Mouse (Mus musculus) urinary bladder, adult 2 months (tissue): ENCODE data around the gene Hba-a2. TPM values are rescaled to one million over a fixed set of nuclear protein-coding genes. Genes with fewer than 3 reads are reported as not detected.
"Not testable (repeated sequence)": the region's sequence is repeated elsewhere in the genome, so short reads cannot be mapped to it uniquely, and the experiment has no call there.

Experiments used
- DNase-seq: peaks from one replicate; pipeline ENCODE4 v3.0.0; 2022; ENCODE audit warnings: low spot score
- polyA plus RNA-seq: library from polyadenylated mRNA; depleted of rRNA; stranded (reverse); fragments of >200 nt; gene quantifications from 2 replicates; pipeline ENCODE4 v1.2.3, GENCODE M21; 2012; rRNA removed

The Hba-a2 gene
- polyA plus RNA-seq: 173 and 196 TPM in 2 replicates

GRCm38 (mm10) chr11:32296203-32296602 lies at the start of gene Hba-a2:
TSS of gene Hba-a2 (plus strand) at chr11:32296489.
- not testable (repeated sequence) for DNase-seq

GRCm38 (mm10) chr11:32247068-32247467 lies 49.2 kb upstream of the Hba-a2 start:
- no peak for DNase-seq

DNA sequence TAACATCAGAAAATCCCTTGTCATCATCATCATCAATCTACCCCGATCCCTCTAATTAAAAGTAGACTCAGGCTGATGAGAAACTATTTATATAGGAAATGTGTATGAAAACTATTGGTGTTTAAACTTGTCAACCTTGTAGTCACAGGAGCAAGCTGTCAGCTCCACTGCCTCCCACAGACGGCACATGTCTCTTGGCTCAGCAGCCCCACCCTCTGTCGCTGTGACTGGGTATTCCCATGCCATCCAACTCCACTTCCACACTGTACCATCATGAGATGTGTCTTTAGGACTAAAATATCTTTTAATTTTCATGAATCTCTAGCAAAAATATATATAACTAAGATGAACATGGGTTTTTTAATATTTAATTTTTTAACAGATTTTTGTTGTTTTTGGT lies 47.9 kb upstream of the Hba-a2 start:
- DNase-seq: no peak

- DNase-seq: no peak
Observed at GRCm38 (mm10) chr11:32250880-32251763, 45.2 kb upstream of the Hba-a2 start.

DNA sequence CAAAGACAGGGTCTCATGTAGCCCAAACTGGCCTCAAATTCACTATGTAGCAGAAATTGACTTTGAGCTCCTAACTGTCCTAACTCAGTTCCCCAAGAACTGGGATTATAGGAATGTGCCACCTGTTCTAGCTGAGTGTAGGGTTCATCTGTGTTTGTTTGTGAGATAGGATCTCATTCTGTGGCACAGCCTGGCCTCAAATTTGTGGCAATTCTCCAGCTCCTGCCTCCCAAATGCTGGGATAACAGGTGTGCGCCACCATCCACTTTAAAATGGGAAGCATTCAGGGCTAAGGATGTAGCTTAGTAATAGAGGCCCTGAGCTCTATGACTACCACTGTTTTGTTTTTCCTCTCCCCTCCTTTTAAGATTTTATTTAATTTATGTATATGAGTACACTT lies 43.2 kb upstream of the Hba-a2 start:
- DNase-seq: no peak

DNA sequence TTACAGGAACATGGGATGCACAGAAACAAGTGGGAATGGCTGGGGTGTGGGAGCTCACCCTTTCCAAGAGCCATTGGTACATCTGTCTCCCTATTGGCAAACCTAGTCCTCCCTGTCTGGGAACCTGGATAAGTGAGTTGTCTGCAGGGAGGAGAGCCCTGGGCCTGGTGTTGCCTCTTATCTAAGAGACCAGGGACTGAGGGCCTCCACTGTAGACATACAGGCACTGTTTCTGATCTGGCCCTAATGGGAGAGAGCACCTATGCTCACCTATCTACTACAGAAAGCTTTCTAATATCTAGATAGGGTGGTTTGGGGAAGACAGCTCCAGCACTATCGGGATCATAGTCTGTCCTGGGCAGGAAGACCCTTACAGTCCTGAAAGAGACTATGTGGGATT lies 40.1 kb upstream of the Hba-a2 start:
- DNase-seq: no peak

DNA sequence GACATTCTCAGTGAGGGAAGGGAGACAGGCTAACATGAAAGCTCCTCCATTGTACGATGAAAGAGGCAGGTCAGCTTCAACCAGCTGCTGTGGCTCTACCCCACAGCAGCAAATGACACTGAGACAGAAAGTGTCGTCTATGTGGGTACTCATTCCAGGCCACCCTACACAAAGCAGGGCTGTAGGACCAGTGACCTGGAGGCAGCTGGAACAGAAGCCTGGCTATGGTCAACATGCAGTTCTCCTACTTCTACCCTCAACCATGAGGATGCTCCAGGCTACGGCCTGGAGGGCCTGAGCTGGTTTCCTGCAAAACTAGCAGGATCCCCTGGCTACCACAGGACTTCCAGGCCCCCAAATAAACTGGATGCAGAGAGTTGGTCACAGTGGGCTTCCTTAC lies 39.7 kb upstream of the Hba-a2 start:
- no peak for DNase-seq

GRCm38 (mm10) chr11:32262674-32263415 lies 33.4 kb upstream of the Hba-a2 start:
- DNase-seq: no peak

DNA sequence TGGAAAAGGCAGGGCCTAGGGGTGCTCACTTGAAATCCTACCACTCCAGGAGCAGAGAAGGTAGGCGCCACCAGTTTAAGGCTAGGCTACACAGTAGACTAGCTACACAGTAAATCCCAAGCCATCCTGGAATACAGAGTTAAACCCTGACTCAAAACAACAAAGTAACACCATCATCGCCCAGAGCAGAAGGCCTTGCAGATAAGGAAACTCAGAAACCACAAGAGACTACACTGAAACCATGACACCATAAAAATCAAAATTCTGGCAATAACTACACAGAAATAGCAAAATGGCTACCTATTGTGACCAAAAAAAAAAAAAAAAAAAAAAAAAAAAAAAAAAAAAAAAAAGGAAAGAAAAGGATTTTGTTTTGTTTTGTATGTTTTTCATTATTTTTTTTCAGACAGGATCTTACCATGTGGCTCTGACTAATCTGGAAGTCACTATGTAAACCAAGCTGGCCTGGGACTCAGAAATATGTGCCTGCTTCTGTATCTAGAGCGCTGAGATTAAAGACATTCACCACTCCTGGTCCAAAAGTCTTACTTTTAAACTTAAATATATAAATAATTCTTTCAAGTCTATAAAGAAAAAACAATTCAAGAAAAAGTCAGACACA lies 31.1 kb upstream of the Hba-a2 start:
- DNase-seq: no peak

DNA sequence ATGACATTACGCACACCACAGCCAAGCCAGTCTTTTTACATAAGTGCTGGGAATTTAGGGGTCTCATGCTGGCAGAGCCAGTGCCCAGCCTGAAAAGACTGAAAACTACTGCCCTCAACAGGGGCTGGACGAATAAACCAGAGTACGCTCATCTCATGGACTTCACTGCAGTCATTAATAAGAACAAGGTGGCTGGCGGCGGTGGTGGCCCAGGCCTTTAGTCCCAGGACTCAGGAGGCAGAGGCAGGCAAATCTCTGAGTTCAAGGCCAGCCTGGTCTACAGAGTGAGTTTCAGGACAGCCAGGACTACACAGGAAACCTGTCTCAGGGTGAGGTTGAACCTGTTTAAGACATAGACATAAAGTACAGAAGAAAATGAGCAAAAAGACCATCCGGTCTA lies 30.1 kb upstream of the Hba-a2 start:
- DNase-seq: no peak

DNA sequence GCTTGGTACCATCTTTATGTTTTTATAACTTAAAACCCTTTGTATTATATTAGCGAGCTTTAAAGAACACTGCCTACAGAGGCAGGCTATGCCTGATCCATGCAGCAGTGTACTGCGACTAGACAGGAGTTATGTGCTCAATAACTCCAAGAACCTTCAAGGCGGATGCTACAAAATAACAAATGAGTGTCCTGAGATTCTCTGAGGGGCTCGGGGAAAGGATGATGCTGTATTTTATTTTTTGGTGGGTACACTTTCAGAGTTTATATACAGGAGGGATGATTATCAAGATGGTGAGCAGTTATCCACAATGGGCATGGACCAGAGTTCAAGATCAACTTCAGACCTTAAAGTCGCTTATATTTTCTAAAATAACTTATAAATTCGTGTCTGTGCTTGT lies 29.5 kb upstream of the Hba-a2 start:
- no peak for DNase-seq

GRCm38 (mm10) chr11:32267188-32267884 lies 29.0 kb upstream of the Hba-a2 start, which contains the start of gene Nprl3:
TSS of gene Nprl3 (minus strand) at chr11:32267707.
- peak; percentile 97 for DNase-seq

- DNase-seq: no peak
Observed at GRCm38 (mm10) chr11:32267964-32268363, 28.3 kb upstream of the Hba-a2 start.

- no peak for DNase-seq
Observed at GRCm38 (mm10) chr11:32268952-32269351, 27.3 kb upstream of the Hba-a2 start.

DNA sequence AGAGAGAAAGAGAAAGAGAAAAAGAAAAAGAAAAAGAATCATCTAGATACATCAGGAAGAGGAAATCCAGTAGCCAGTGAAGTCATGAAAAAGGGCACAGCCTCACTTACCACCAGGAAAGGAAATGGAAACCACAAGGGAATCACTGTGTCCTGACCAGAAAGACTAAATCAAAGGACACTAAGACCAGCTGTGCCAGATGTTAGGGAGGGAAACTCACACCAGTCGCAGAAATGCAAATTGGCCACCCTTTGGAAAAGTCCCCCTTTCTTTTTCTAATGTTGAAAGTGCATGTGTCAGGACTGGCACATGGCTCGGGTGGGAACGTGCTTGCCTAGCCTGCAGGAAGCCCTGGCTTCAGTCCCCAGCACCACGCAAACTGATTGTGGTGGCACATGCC lies 25.1 kb upstream of the Hba-a2 start:
- no peak for DNase-seq

- DNase-seq: no peak
Observed at GRCm38 (mm10) chr11:32276347-32276746, 19.9 kb upstream of the Hba-a2 start, which contains the start of gene Hba-x. TSS of gene Hba-x (plus strand) at chr11:32276400.

DNA sequence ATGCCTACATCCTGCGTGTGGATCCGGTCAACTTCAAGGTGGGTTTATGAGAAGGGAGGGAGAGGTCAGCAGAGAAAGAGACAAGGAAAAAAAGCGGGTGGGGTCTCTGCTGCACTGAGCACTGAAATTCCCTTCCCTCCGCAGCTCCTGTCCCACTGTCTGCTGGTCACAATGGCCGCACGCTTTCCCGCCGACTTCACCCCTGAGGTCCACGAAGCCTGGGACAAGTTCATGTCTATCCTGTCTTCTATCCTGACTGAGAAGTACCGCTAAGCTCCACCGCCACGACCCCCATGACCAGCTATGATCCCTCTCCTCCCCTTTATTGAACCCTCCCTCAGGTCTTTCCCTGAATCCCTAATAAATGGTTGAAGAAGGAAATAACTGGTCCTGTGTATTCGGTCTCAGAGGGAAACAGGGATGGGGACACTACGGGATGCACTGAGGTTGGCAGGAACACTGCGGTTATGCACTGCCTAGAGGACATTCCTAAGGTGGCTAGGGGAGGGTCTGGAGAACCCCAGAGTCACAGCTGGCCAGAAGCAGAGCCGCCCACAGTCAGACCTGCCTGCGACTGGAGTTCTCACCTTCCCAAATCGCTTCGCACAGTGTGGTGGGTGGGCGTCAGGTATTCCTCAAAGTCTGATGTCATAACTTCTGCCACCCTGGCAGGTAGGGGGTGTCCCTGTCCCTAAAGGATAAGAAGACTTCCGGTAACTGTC lies 18.4 kb upstream of the Hba-a2 start:
- no peak for DNase-seq

- DNase-seq: no peak
Observed at GRCm38 (mm10) chr11:32278458-32278957, 17.8 kb upstream of the Hba-a2 start.

DNA sequence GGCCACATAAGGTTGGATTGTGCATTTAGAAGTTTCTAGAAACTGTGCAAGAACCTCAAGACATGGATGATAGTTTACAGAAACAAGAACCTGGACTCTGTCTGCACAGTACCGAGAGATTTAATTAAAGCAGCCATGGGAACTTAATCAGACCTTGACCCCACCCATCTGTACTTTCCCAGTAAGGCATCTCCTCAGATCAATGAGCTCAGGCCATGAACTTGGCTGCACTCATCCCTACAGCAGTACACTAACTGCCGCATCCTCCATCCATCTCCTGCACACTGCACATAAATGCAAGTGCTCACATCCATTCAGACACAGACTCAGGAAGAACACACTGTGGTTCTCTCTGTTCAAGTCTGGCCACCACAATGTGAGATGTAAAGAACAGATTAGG lies 15.6 kb upstream of the Hba-a2 start:
- no peak for DNase-seq

GRCm38 (mm10) chr11:32281416-32282144 lies 14.7 kb upstream of the Hba-a2 start:
- no peak for DNase-seq
